Mouse (Mus musculus) thymus, adult 2 months (tissue): ENCODE data around the gene Gm20538.

Experiments
- CTCF ChIP-seq: fragments of 200-500 bp; IDR thresholded peaks from 2 replicates; pipeline ENCODE4 v1.5.1; 2012; ENCODE audit warnings: mild to moderate bottlenecking, control low read depth, low read length, moderate library complexity, borderline replicate concordance; ENCODE audit not compliant: control insufficient read depth, poor library complexity, insufficient read depth; ENCODE audit errors: extremely low read depth
- POLR2A ChIP-seq: fragments of 200-500 bp; IDR thresholded peaks from 2 replicates; pipeline ENCODE4 v1.6.1; 2012; ENCODE audit warnings: mild to moderate bottlenecking, low read length, control low read depth, moderate library complexity; ENCODE audit not compliant: control insufficient read depth, poor library complexity, insufficient read depth; ENCODE audit errors: extremely low read depth

- no peak for TF ChIP-seq CTCF
- no peak for TF ChIP-seq POLR2A
These were observed 7.9 kb downstream of the Gm20538 start for GRCm38 (mm10) chr19:44544775-44545174.
